Mouse (Mus musculus): ENCODE data around the gene Ripor1.

- TF ChIP-seq CTCF (IDR thresholded peaks at IDR 0.05; ENCODE audit: low read depth) (no peak), EP300 (IDR thresholded peaks at IDR 0.05; ENCODE audit: low read depth) (no peak)
Observed at GRCm38 (mm10) chr8:105613037-105613436, 8.0 kb downstream of the Ripor1 start.
